Mouse (Mus musculus) ovary, adult 18-20 months (tissue): ENCODE data around the gene Smim23.

Experiments used
- DNase-seq: peaks from one replicate; pipeline ENCODE4 v3.0.0; 2022; ENCODE audit warnings: low spot score, mixed read lengths

The Smim23 gene

GRCm38 (mm10) chr11:32780747-32781536, 43.5 kb downstream of the Smim23 start:
- no peak for DNase-seq

DNA sequence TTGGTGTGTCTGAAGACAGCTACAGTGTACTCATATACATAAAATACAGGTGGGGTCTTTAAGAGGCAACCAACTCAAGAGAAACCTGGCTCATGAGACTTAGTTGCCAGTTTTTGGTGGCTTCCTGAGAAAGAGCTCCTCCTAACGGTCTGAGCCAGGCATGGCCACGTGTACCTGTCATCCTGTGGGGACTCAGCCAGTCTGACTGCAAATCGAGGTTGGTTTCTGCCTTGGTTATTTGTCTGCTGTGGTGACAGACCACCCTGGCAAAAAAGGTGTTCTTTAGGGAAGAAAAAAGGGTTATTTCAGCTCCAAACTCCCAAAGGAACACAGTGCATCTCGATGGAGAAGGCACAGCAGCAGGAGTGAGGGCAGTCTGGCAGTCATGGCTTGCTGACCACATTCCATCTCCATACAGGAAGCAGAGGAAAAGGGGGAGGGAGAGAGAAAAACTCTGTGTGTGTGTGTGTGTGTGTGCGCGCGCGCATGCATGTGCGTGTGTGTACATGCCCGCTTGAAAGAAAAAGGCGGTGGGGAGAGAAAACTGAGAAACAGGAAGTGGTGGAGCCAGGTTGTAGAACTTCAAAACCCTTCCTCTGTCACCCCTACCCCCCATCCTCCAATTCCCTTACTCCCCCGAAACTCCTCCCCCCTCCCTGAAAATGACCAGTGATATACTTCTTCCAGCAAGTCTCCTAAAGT, 55.6 kb downstream of the Smim23 start:
- DNase-seq: no peak
